Mouse (Mus musculus): ENCODE data around the gene Olfr773. TPM values are rescaled to one million over a fixed set of nuclear protein-coding genes. Genes with fewer than 3 reads are reported as not detected.
"Not testable (repeated sequence)": the region's sequence is repeated elsewhere in the genome, so short reads cannot be mapped to it uniquely, and the experiment has no call there.

Gene Olfr773
- polyA plus RNA-seq (2012; rRNA removed) (not detected in 2 replicates), polyA plus RNA-seq (2014; fragmentation: Nextera tagmentation; extraction: Ambion mirVana) (not detected in 2 replicates)

DNA sequence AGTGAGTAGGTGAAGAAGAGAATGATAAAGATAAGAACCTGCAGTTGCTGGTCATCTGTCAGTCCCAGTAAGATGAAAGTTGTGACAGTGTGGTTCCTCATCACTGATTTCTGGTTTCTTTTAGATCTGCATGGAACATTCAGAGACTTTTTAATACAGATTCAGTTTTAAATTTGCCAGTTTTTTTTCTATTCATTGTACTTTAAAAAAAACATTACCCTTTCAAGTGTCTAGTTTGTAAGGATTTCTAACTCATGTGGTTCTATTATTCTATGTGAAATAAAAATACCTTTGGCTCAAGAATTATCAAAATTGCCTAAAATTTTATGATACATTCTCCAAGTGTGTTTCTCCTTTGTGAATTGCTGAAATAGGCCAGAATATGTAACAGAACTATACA, at the start of gene Olfr773:
Gene Olfr773, minus strand, starts transcription at position 101 of the 400 bp plus-strand sequence.
- not testable (repeated sequence) for H3K4me3 ChIP-seq (ENCODE audit: insufficient read depth in 1 of 2, low read depth in 2 of 2, low read length in 2 of 2); H3K4me1 ChIP-seq (replicated peaks; ENCODE audit: control insufficient read depth in 2 of 2, insufficient read depth in 2 of 2, low read length in 1 of 2); DNase-seq (ENCODE audit: low read depth in 3 of 3, low spot score in 3 of 3); H3K9ac ChIP-seq (replicated peaks); H3K9me3 ChIP-seq (ENCODE audit: control insufficient read depth, low read length); ATAC-seq (ENCODE audit: insufficient read depth); H3K27me3 ChIP-seq (ENCODE audit: control insufficient read depth, insufficient read depth, low read length); H3K36me3 ChIP-seq (replicated peaks; ENCODE audit: control insufficient read depth, insufficient read depth, low read depth); H3K4me2 ChIP-seq (ENCODE audit: low read depth); H3K27ac ChIP-seq

DNA sequence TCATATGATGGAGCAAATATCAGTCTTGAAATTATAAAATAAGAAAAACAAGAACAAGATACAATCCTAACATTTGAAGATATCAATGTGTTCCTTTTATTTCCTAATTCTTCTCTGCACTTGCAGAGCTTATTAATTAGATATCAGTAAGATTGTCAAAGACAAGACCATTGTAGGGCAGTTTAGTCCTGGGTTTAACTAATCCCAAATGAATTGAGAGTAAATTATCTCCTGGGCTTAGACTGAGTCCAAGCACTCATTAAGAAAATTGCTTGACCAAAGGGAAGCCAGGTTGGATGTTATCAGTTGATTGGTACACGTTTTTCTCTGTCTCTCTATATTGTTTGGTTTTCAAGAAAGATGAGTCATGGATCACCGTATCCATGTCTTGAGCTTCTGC, 48.7 kb upstream of the Olfr773 start, which contains the start of gene Olfr774:
Gene Olfr774, plus strand, starts transcription at position 301 of the 400 bp plus-strand sequence.
- no peak for DNase-seq (ENCODE audit: low read depth in 3 of 3, low spot score in 3 of 3)
- no peaks in the 10 kb centered on the region for H3K27me3 ChIP-seq (ENCODE audit: control insufficient read depth, insufficient read depth, low read length)
- no peak for TF ChIP-seq CTCF (IDR thresholded peaks at IDR 0.05; ENCODE audit: low read depth)
- TF ChIP-seq EP300 (IDR thresholded peaks at IDR 0.05; ENCODE audit: low read depth) = no peak
- ATAC-seq (ENCODE audit: insufficient read depth) = no peak
- H3K4me2 ChIP-seq (ENCODE audit: low read depth) = no peak within 1 kb of the TSS
- WGBS (ENCODE audit: insufficient replicate concordance) = 44% methylated on average over 2 of the region's 2 CpGs
- no peak within 1 kb of the TSS for H3K9ac ChIP-seq (replicated peaks)
- no peak within 1 kb of the TSS for H3K27ac ChIP-seq
- no peaks in the 10 kb centered on the region for H3K4me1 ChIP-seq (replicated peaks; ENCODE audit: control insufficient read depth in 2 of 2, insufficient read depth in 2 of 2, low read length in 1 of 2)
- no peaks in the 10 kb centered on the region for H3K36me3 ChIP-seq (replicated peaks; ENCODE audit: control insufficient read depth, insufficient read depth, low read depth)
- no peaks in the 10 kb centered on the region for H3K9me3 ChIP-seq (ENCODE audit: control insufficient read depth, low read length)
- no peak within 1 kb of the TSS for H3K4me3 ChIP-seq (ENCODE audit: insufficient read depth in 1 of 2, low read depth in 2 of 2, low read length in 2 of 2)

DNA sequence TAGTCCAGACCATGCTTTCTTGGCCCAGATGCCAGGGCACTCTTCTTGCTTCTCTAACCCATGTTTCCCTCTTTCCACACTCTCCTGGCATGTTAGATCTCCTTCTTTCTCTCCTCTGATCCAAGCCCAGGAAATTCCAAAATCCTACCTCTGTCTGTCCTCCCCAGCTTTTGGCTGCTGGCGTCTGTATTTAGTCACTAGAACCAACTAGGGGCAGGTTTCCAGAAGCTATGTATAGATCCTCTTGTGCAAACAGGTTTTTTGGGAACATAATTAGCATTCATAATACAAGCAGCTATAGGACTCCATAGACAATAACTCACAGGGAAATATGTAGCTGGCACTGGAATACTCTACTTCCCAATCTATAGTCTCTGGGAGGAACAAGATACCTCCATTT, 43.5 kb upstream of the Olfr773 start:
- no peak for ATAC-seq (ENCODE audit: insufficient read depth)
- H3K4me1 ChIP-seq (replicated peaks; ENCODE audit: control insufficient read depth in 2 of 2, insufficient read depth in 2 of 2, low read length in 1 of 2) = no peaks in the 10 kb centered on the region

DNA sequence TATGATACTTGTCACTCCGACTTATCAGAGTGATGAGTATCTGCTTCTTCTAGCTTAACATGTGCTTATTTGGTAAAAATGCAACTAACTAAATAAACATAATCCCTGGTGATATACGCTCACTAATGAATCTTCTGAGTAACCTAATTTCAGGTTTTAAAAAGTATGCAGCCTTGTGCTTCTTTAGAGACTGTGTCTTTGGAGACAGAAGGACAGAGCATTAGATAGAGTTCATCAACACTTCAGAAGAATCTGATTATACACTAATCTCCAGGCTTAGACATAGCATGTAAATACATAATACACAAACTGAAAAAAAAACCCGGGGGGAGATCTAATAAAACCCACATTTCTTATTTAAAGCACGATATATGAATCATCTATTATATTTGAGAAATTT, 9.4 kb downstream of the Olfr773 start, which contains the start of gene Olfr772:
Gene Olfr772, minus strand, starts transcription at position 101 of the 400 bp plus-strand sequence.
- not testable (repeated sequence) for H3K27ac ChIP-seq; H3K27me3 ChIP-seq (ENCODE audit: control insufficient read depth, insufficient read depth, low read length); DNase-seq (ENCODE audit: low read depth in 3 of 3, low spot score in 3 of 3); H3K9me3 ChIP-seq (ENCODE audit: control insufficient read depth, low read length); H3K4me2 ChIP-seq (ENCODE audit: low read depth); H3K4me3 ChIP-seq (ENCODE audit: insufficient read depth in 1 of 2, low read depth in 2 of 2, low read length in 2 of 2); H3K36me3 ChIP-seq (replicated peaks; ENCODE audit: control insufficient read depth, insufficient read depth, low read depth); H3K9ac ChIP-seq (replicated peaks); H3K4me1 ChIP-seq (replicated peaks; ENCODE audit: control insufficient read depth in 2 of 2, insufficient read depth in 2 of 2, low read length in 1 of 2); ATAC-seq (ENCODE audit: insufficient read depth)
- WGBS (ENCODE audit: insufficient replicate concordance) = 47% methylated on average over 3 of the region's 4 CpGs

More for the DNA sequence above, 43.5 kb upstream of the Olfr773 start:
- Histone ChIP-seq H3K4me2 (ENCODE audit: low read depth) (no peak overlapping the region), H3K36me3 (replicated peaks; ENCODE audit: control insufficient read depth, insufficient read depth, low read depth) (no peaks in the 10 kb centered on the region), H3K4me3 (ENCODE audit: insufficient read depth in 1 of 2, low read depth in 2 of 2, low read length in 2 of 2) (no peak overlapping the region), H3K9ac (replicated peaks) (no peak overlapping the region), H3K27me3 (ENCODE audit: control insufficient read depth, insufficient read depth, low read length) (no peaks in the 10 kb centered on the region), H3K27ac (no peak overlapping the region), H3K9me3 (ENCODE audit: control insufficient read depth, low read length) (no peaks in the 10 kb centered on the region)
- WGBS (ENCODE audit: insufficient replicate concordance) = 46% methylated on average over 1 of the region's 1 CpGs
- no peak for TF ChIP-seq CTCF (IDR thresholded peaks at IDR 0.05; ENCODE audit: low read depth)
- no peak for TF ChIP-seq EP300 (IDR thresholded peaks at IDR 0.05; ENCODE audit: low read depth)
- no peak for DNase-seq (ENCODE audit: low read depth in 3 of 3, low spot score in 3 of 3)

DNA sequence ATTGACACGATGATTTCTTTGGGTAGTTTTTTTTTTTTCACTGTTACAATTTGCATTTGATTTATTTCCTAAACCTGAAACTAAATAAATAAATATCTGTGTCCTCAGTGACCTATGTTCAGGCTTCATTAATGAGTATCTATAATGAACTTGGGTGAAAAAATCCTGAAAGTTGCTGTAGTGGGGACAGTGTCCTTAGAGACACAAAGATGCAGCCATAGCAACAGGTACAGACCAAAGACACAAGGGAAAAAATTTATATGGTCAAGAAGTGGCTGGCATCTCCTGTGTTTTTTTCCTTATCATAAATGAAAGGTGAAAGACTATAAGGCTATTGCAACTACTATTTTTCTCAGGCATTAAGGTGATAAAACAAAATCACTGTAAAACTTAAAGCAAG, 22.6 kb downstream of the Olfr773 start, which contains the start of gene Olfr771:
Gene Olfr771, minus strand, starts transcription at position 101 of the 400 bp plus-strand sequence.
- no peak within 1 kb of the TSS for H3K4me3 ChIP-seq (ENCODE audit: insufficient read depth in 1 of 2, low read depth in 2 of 2, low read length in 2 of 2)
- peaks cover 4% of the 10 kb centered on the region; the same call in 1 of the 2 replicates for H3K9me3 ChIP-seq (ENCODE audit: control insufficient read depth, low read length)
- no peak for DNase-seq (ENCODE audit: low read depth in 3 of 3, low spot score in 3 of 3)
- H3K36me3 ChIP-seq (replicated peaks; ENCODE audit: control insufficient read depth, insufficient read depth, low read depth) = no peaks in the 10 kb centered on the region
- no peak within 1 kb of the TSS for H3K27ac ChIP-seq
- H3K9ac ChIP-seq (replicated peaks) = no peak within 1 kb of the TSS
- no peaks in the 10 kb centered on the region for H3K27me3 ChIP-seq (ENCODE audit: control insufficient read depth, insufficient read depth, low read length)
- WGBS (ENCODE audit: insufficient replicate concordance) = 61% methylated on average over 1 of the region's 1 CpGs
- H3K4me1 ChIP-seq (replicated peaks; ENCODE audit: control insufficient read depth in 2 of 2, insufficient read depth in 2 of 2, low read length in 1 of 2) = no peaks in the 10 kb centered on the region
- ATAC-seq (ENCODE audit: insufficient read depth) = no peak
- H3K4me2 ChIP-seq (ENCODE audit: low read depth) = no peak within 1 kb of the TSS
- TF ChIP-seq EP300 (IDR thresholded peaks at IDR 0.05; ENCODE audit: low read depth) (no peak), CTCF (IDR thresholded peaks at IDR 0.05; ENCODE audit: low read depth) (no peak)

Data from liver, embryonic 14.5 days (tissue).